Mouse (Mus musculus): ENCODE measurements around the gene Tekt3. TPM values are rescaled to one million over a fixed set of nuclear protein-coding genes. Genes with fewer than 3 reads are reported as not detected.
A peak's percentile ranks its signal among the peaks of the same experiment; 100 is the strongest.

Gene Tekt3
- polyA plus RNA-seq, 1 experiment from 2014 or later = 0.08 TPM

GRCm38 (mm10) chr11:63035420-63036211 lies 25.8 kb upstream of the Tekt3 start:
- Histone ChIP-seq H3K27me3 (replicated peaks) (no peaks in the 10 kb centered on the region), H3K9ac (no peak overlapping the region), H3K36me3 (no peaks in the 10 kb centered on the region), H3K4me2 (replicated peaks) (no peak overlapping the region), H3K9me3 (no peaks in the 10 kb centered on the region), H3K27ac (no peak overlapping the region), H3K4me1 (replicated peaks) (peaks cover 9% of the 10 kb centered on the region), H3K4me3 (replicated peaks) (no peak overlapping the region)
- peak; percentile 59 for ATAC-seq
- 54% methylated on average over 11 of the region's 11 CpGs for WGBS

- Histone ChIP-seq H3K9me3 (no peaks in the 10 kb centered on the region), H3K9ac (no peak overlapping the region), H3K4me2 (replicated peaks) (peak overlapping the region; percentile 35), H3K4me3 (replicated peaks) (no peak overlapping the region), H3K27ac (peak overlapping the region; percentile 8), H3K4me1 (replicated peaks) (peaks cover 11% of the 10 kb centered on the region), H3K36me3 (no peaks in the 10 kb centered on the region), H3K27me3 (replicated peaks) (no peaks in the 10 kb centered on the region)
- 45% methylated on average over 12 of the region's 12 CpGs for WGBS
- peak; percentile 85 for ATAC-seq
Measured at GRCm38 (mm10) chr11:63040002-63040661, 21.3 kb upstream of the Tekt3 start.

- ATAC-seq = no peak
- H3K27ac ChIP-seq = no peak overlapping the region
Measured at GRCm38 (mm10) chr11:63045771-63046170, 15.7 kb upstream of the Tekt3 start.

GRCm38 (mm10) chr11:63046380-63046779 lies 15.1 kb upstream of the Tekt3 start:
- Histone ChIP-seq H3K36me3 (no peaks in the 10 kb centered on the region), H3K27ac (no peak overlapping the region), H3K4me1 (replicated peaks) (peaks cover 9% of the 10 kb centered on the region; the same call in 1 of the 2 replicates), H3K9me3 (no peaks in the 10 kb centered on the region), H3K4me2 (replicated peaks) (no peak overlapping the region), H3K4me3 (replicated peaks) (no peak overlapping the region), H3K27me3 (replicated peaks) (no peaks in the 10 kb centered on the region), H3K9ac (no peak overlapping the region)
- WGBS = 84% methylated on average over 8 of the region's 8 CpGs
- ATAC-seq = no peak

More at GRCm38 (mm10) chr11:63045771-63046170, 15.7 kb upstream of the Tekt3 start:
- peaks cover 10% of the 10 kb centered on the region; the same call in 1 of the 2 replicates for H3K4me1 ChIP-seq (replicated peaks)
- no peaks in the 10 kb centered on the region for H3K9me3 ChIP-seq
- no peak overlapping the region for H3K9ac ChIP-seq
- H3K4me3 ChIP-seq (replicated peaks) = no peak overlapping the region
- H3K36me3 ChIP-seq = no peaks in the 10 kb centered on the region
- 42% methylated on average over 3 of the region's 3 CpGs for WGBS
- no peak overlapping the region for H3K4me2 ChIP-seq (replicated peaks)
- no peaks in the 10 kb centered on the region for H3K27me3 ChIP-seq (replicated peaks)

GRCm38 (mm10) chr11:63050362-63050932 lies 11.0 kb upstream of the Tekt3 start:
- H3K4me2 ChIP-seq (replicated peaks) = no peak overlapping the region
- no peaks in the 10 kb centered on the region for H3K27me3 ChIP-seq (replicated peaks)
- no peak overlapping the region for H3K9ac ChIP-seq
- H3K4me3 ChIP-seq (replicated peaks) = no peak overlapping the region
- H3K27ac ChIP-seq = peak overlapping the region; percentile 63
- peak; percentile 77 for ATAC-seq
- H3K36me3 ChIP-seq = no peaks in the 10 kb centered on the region
- WGBS = 78% methylated on average over 6 of the region's 6 CpGs
- H3K9me3 ChIP-seq = no peaks in the 10 kb centered on the region
- H3K4me1 ChIP-seq (replicated peaks) = peaks cover 9% of the 10 kb centered on the region; the same call in 1 of the 2 replicates

GRCm38 (mm10) chr11:63051041-63051440 lies 10.4 kb upstream of the Tekt3 start:
- H3K9me3 ChIP-seq = no peaks in the 10 kb centered on the region
- peak; percentile 23; the same call in 1 of the 2 replicates for ATAC-seq
- peaks cover 9% of the 10 kb centered on the region; the same call in 1 of the 2 replicates for H3K4me1 ChIP-seq (replicated peaks)
- no peak overlapping the region for H3K27ac ChIP-seq
- no peak overlapping the region for H3K4me3 ChIP-seq (replicated peaks)
- H3K4me2 ChIP-seq (replicated peaks) = no peak overlapping the region
- H3K36me3 ChIP-seq = no peaks in the 10 kb centered on the region
- 85% methylated on average over 7 of the region's 7 CpGs for WGBS
- H3K9ac ChIP-seq = no peak overlapping the region
- no peaks in the 10 kb centered on the region for H3K27me3 ChIP-seq (replicated peaks)

- WGBS = 94% methylated on average over 10 of the region's 10 CpGs
- ATAC-seq = no peak
- Histone ChIP-seq H3K9ac (no peak overlapping the region), H3K27ac (no peak overlapping the region), H3K9me3 (no peaks in the 10 kb centered on the region), H3K36me3 (no peaks in the 10 kb centered on the region), H3K27me3 (replicated peaks) (no peaks in the 10 kb centered on the region), H3K4me2 (replicated peaks) (no peak overlapping the region), H3K4me1 (replicated peaks) (0 out of 2 replicates have a peak, but pooled peaks cover 4% of the 10 kb centered on the region), H3K4me3 (replicated peaks) (no peak overlapping the region)
Measured at GRCm38 (mm10) chr11:63051996-63052395, 9.5 kb upstream of the Tekt3 start.

- 74% methylated on average over 7 of the region's 7 CpGs for WGBS
Measured at GRCm38 (mm10) chr11:63055596-63055995, 5.9 kb upstream of the Tekt3 start.

GRCm38 (mm10) chr11:63058375-63058952 lies 3.0 kb upstream of the Tekt3 start:
- no peak for ATAC-seq
- no peak overlapping the region for H3K9ac ChIP-seq
- no peak overlapping the region for H3K4me3 ChIP-seq (replicated peaks)
- no peaks in the 10 kb centered on the region; the same call in 1 of the 2 replicates for H3K27me3 ChIP-seq (replicated peaks)
- H3K27ac ChIP-seq = no peak overlapping the region
- no peak overlapping the region for H3K4me2 ChIP-seq (replicated peaks)
- 0 out of 2 replicates have a peak, but pooled peaks cover 3% of the 10 kb centered on the region for H3K4me1 ChIP-seq (replicated peaks)
- 61% methylated on average over 5 of the region's 5 CpGs for WGBS
- no peaks in the 10 kb centered on the region for H3K9me3 ChIP-seq
- no peaks in the 10 kb centered on the region for H3K36me3 ChIP-seq

More at GRCm38 (mm10) chr11:63055596-63055995, 5.9 kb upstream of the Tekt3 start:
- H3K4me3 ChIP-seq (replicated peaks) = no peak overlapping the region
- no peak overlapping the region for H3K4me2 ChIP-seq (replicated peaks)
- H3K9ac ChIP-seq = no peak overlapping the region
- no peaks in the 10 kb centered on the region for H3K9me3 ChIP-seq
- no peaks in the 10 kb centered on the region for H3K36me3 ChIP-seq
- H3K27me3 ChIP-seq (replicated peaks) = no peaks in the 10 kb centered on the region; the same call in 1 of the 2 replicates
- no peak overlapping the region for H3K27ac ChIP-seq
- ATAC-seq = no peak
- H3K4me1 ChIP-seq (replicated peaks) = no peaks in the 10 kb centered on the region

GRCm38 (mm10) chr11:63059911-63060310 lies 1.5 kb upstream of the Tekt3 start:
- Histone ChIP-seq H3K9me3 (no peaks in the 10 kb centered on the region), H3K36me3 (no peaks in the 10 kb centered on the region), H3K4me2 (replicated peaks) (no peak overlapping the region), H3K27ac (no peak overlapping the region), H3K9ac (no peak overlapping the region), H3K4me1 (replicated peaks) (0 out of 2 replicates have a peak, but pooled peaks cover 3% of the 10 kb centered on the region), H3K4me3 (replicated peaks) (no peak overlapping the region), H3K27me3 (replicated peaks) (no peaks in the 10 kb centered on the region; the same call in 1 of the 2 replicates)
- WGBS = 77% methylated on average over 1 of the region's 1 CpGs
- ATAC-seq = no peak

GRCm38 (mm10) chr11:63066526-63066925 lies 5.1 kb downstream of the Tekt3 start:
- no peak overlapping the region for H3K27ac ChIP-seq
- H3K9me3 ChIP-seq = no peaks in the 10 kb centered on the region
- no peak overlapping the region for H3K9ac ChIP-seq
- H3K27me3 ChIP-seq (replicated peaks) = no peaks in the 10 kb centered on the region
- H3K4me1 ChIP-seq (replicated peaks) = 0 out of 2 replicates have a peak, but pooled peaks cover 2% of the 10 kb centered on the region
- no peak overlapping the region for H3K4me2 ChIP-seq (replicated peaks)
- no peak overlapping the region for H3K4me3 ChIP-seq (replicated peaks)
- ATAC-seq = no peak
- H3K36me3 ChIP-seq = no peaks in the 10 kb centered on the region
- 72% methylated on average over 1 of the region's 1 CpGs for whole genome bisulfite sequencing

- Histone ChIP-seq H3K36me3 (no peaks in the 10 kb centered on the region), H3K4me3 (replicated peaks) (no peak overlapping the region), H3K4me1 (replicated peaks) (no peaks in the 10 kb centered on the region), H3K27ac (no peak overlapping the region), H3K27me3 (replicated peaks) (no peaks in the 10 kb centered on the region), H3K9ac (no peak overlapping the region), H3K4me2 (replicated peaks) (no peak overlapping the region), H3K9me3 (no peaks in the 10 kb centered on the region)
- no peak for ATAC-seq
- WGBS = 90% methylated on average over 17 of the region's 17 CpGs
Measured at GRCm38 (mm10) chr11:63070081-63070480, 8.6 kb downstream of the Tekt3 start.

All from intestine, embryonic 15.5 days (tissue).